Mouse (Mus musculus) intestine, embryonic 14.5 days (tissue): Measurements from ENCODE around the gene Hspg2. TPM values are rescaled to one million over a fixed set of nuclear protein-coding genes. Genes with fewer than 3 reads are reported as not detected.
A peak's percentile ranks its signal among the peaks of the same experiment; 100 is the strongest.

Experiments used
- ATAC-seq: fragments of 200-750 bp; cut with Nextera tagmentation; replicated peaks from 2 replicates; pipeline ENCODE4 v1.8.0; 2017; ENCODE audit warnings: low read depth, moderate number of reproducible peaks, moderate TSS enrichment, moderate library complexity; ENCODE audit not compliant: low FRiP score, low TSS enrichment
- DNase-seq: peaks from one replicate; pipeline ENCODE4 v3.0.0-alpha.2; 2018; ENCODE audit warnings: low spot score
- H3K27ac ChIP-seq: fragments of 300-500 bp; sonication (generic); 2 replicates; pipeline ENCODE4 v1.5.1; 2014; ENCODE audit warnings: low read depth, mild to moderate bottlenecking, control low read depth
- H3K27me3 ChIP-seq: fragments of 300-500 bp; sonication (generic); replicated peaks from 2 replicates; pipeline ENCODE4 v1.6.1; 2014; ENCODE audit warnings: low read length, control low read depth; ENCODE audit not compliant: control insufficient read depth, insufficient read depth
- H3K36me3 ChIP-seq: fragments of 300-500 bp; sonication (generic); 2 replicates; pipeline ENCODE4 v1.6.1; 2014; ENCODE audit warnings: low read length, control low read depth; ENCODE audit not compliant: control insufficient read depth, insufficient read depth
- H3K4me1 ChIP-seq: fragments of 300-500 bp; sonication (generic); replicated peaks from 2 replicates; pipeline ENCODE4 v1.6.1; 2014; ENCODE audit warnings: low read length, control low read depth, mixed read lengths; ENCODE audit not compliant: control insufficient read depth, insufficient read depth
- H3K4me2 ChIP-seq: fragments of 300-500 bp; sonication (generic); 2 replicates; pipeline ENCODE4 v1.6.1; 2014; ENCODE audit warnings: low read length
- H3K4me3 ChIP-seq: fragments of 300-500 bp; sonication (generic); 2 replicates; pipeline ENCODE4 v1.5.1; 2014; ENCODE audit warnings: low read depth, low read length, control low read depth, mixed read lengths
- H3K9ac ChIP-seq: fragments of 300-500 bp; sonication (generic); 2 replicates; pipeline ENCODE4 v1.6.1; 2014; ENCODE audit warnings: mild to moderate bottlenecking, low read length
- H3K9me3 ChIP-seq: fragments of 300-500 bp; sonication (generic); 2 replicates; pipeline ENCODE4 v1.6.1; 2016; ENCODE audit warnings: low read length, control low read depth; ENCODE audit not compliant: control insufficient read depth
- WGBS: fragments of 180-500 bp; shearing (Covaris S2); extraction: QIAGEN DNeasy Blood & Tissue Kit; methylation state at CpG from one replicate; pipeline ENCODE4 v1.1.7; 2014; 5-methylcytosine and 5-hydroxymethylcytosine counted together
- polyA plus RNA-seq: library from polyadenylated mRNA; unstranded; fragments of >200 nt; fragmentation: Nextera tagmentation; extraction: Ambion mirVana; gene quantifications from 2 replicates; pipeline ENCODE4 v1.2.1, GENCODE M21; 2014

Gene Hspg2
- polyA plus RNA-seq, 1 experiment from 2014 or later: 49.8 TPM

GRCm38 (mm10) chr4:137497367-137497766 lies 28.8 kb downstream of the Hspg2 start:
- 51% methylated on average over 5 of the region's 5 CpGs for WGBS
- Histone ChIP-seq H3K4me3 (no peak overlapping the region), H3K9me3 (no peaks in the 10 kb centered on the region), H3K27ac (peak overlapping the region; percentile 86), H3K9ac (no peak overlapping the region), H3K4me1 (peaks cover 55% of the 10 kb centered on the region), H3K4me2 (no peak overlapping the region), H3K36me3 (peaks cover 13% of the 10 kb centered on the region), H3K27me3 (no peaks in the 10 kb centered on the region)
- DNase-seq (no peak), ATAC-seq (peak; percentile 60)

GRCm38 (mm10) chr4:137497892-137498722 lies 29.5 kb downstream of the Hspg2 start:
- ATAC-seq: no peak
- Histone ChIP-seq H3K9me3 (no peaks in the 10 kb centered on the region), H3K4me1 (peaks cover 55% of the 10 kb centered on the region), H3K9ac (no peak overlapping the region), H3K4me3 (no peak overlapping the region), H3K27me3 (no peaks in the 10 kb centered on the region), H3K27ac (peak overlapping the region; percentile 86), H3K4me2 (no peak overlapping the region), H3K36me3 (peaks cover 18% of the 10 kb centered on the region)
- 35% methylated on average over 9 of the region's 9 CpGs for WGBS
- DNase-seq: no peak

- Histone ChIP-seq H3K4me3 (no peak overlapping the region), H3K4me2 (no peak overlapping the region), H3K27ac (peak overlapping the region; percentile 86), H3K36me3 (peaks cover 26% of the 10 kb centered on the region), H3K9ac (no peak overlapping the region), H3K27me3 (no peaks in the 10 kb centered on the region), H3K9me3 (no peaks in the 10 kb centered on the region), H3K4me1 (peaks cover 55% of the 10 kb centered on the region)
- ATAC-seq (no peak), DNase-seq (no peak)
- 82% methylated on average over 9 of the region's 9 CpGs for WGBS
These were observed 30.5 kb downstream of the Hspg2 start for GRCm38 (mm10) chr4:137498882-137499583.

GRCm38 (mm10) chr4:137500149-137500548 lies 31.6 kb downstream of the Hspg2 start:
- Histone ChIP-seq H3K4me2 (no peak overlapping the region), H3K27me3 (no peaks in the 10 kb centered on the region), H3K9ac (no peak overlapping the region), H3K27ac (no peak overlapping the region), H3K9me3 (no peaks in the 10 kb centered on the region), H3K36me3 (peaks cover 29% of the 10 kb centered on the region), H3K4me1 (peaks cover 46% of the 10 kb centered on the region), H3K4me3 (no peak overlapping the region)
- ATAC-seq: no peak
- no peak for DNase-seq
- 56% methylated on average over 12 of the region's 12 CpGs for WGBS

- peaks cover 29% of the 10 kb centered on the region for H3K36me3 ChIP-seq
- H3K4me3 ChIP-seq: no peak overlapping the region
- H3K9ac ChIP-seq: no peak overlapping the region
- H3K27me3 ChIP-seq: no peaks in the 10 kb centered on the region
- no peaks in the 10 kb centered on the region for H3K9me3 ChIP-seq
- H3K4me1 ChIP-seq: peaks cover 38% of the 10 kb centered on the region
- no peak for ATAC-seq
- no peak overlapping the region for H3K4me2 ChIP-seq
- no peak overlapping the region for H3K27ac ChIP-seq
- 92% methylated on average over 5 of the region's 5 CpGs for WGBS
- no peak for DNase-seq
These were observed 32.4 kb downstream of the Hspg2 start for GRCm38 (mm10) chr4:137500953-137501352.

GRCm38 (mm10) chr4:137502183-137502582 lies 33.6 kb downstream of the Hspg2 start:
- DNase-seq: no peak
- no peak for ATAC-seq
- H3K36me3 ChIP-seq: peaks cover 29% of the 10 kb centered on the region
- H3K9me3 ChIP-seq: no peaks in the 10 kb centered on the region
- no peak overlapping the region for H3K4me3 ChIP-seq
- no peak overlapping the region for H3K9ac ChIP-seq
- WGBS: 91% methylated on average over 10 of the region's 10 CpGs
- H3K4me2 ChIP-seq: no peak overlapping the region
- H3K4me1 ChIP-seq: peaks cover 32% of the 10 kb centered on the region
- H3K27me3 ChIP-seq: no peaks in the 10 kb centered on the region
- H3K27ac ChIP-seq: no peak overlapping the region

- no peak for ATAC-seq
These were observed 34.2 kb downstream of the Hspg2 start for GRCm38 (mm10) chr4:137502801-137503200.

GRCm38 (mm10) chr4:137503509-137503971 lies 35.0 kb downstream of the Hspg2 start:
- Histone ChIP-seq H3K27ac (no peak overlapping the region), H3K36me3 (peaks cover 40% of the 10 kb centered on the region), H3K9me3 (no peaks in the 10 kb centered on the region), H3K4me1 (peaks cover 18% of the 10 kb centered on the region), H3K27me3 (no peaks in the 10 kb centered on the region), H3K9ac (no peak overlapping the region), H3K4me2 (no peak overlapping the region), H3K4me3 (no peak overlapping the region)
- ATAC-seq: no peak
- DNase-seq: no peak
- WGBS: 79% methylated on average over 6 of the region's 6 CpGs

More at GRCm38 (mm10) chr4:137502801-137503200, 34.2 kb downstream of the Hspg2 start:
- no peaks in the 10 kb centered on the region for H3K27me3 ChIP-seq
- 86% methylated on average over 7 of the region's 7 CpGs for WGBS
- H3K4me3 ChIP-seq: no peak overlapping the region
- no peak overlapping the region for H3K9ac ChIP-seq
- H3K4me2 ChIP-seq: no peak overlapping the region
- no peak overlapping the region for H3K27ac ChIP-seq
- peaks cover 25% of the 10 kb centered on the region for H3K4me1 ChIP-seq
- DNase-seq: no peak
- no peaks in the 10 kb centered on the region for H3K9me3 ChIP-seq
- peaks cover 35% of the 10 kb centered on the region for H3K36me3 ChIP-seq
